Mouse (Mus musculus) lung, adult 2 months (tissue): Measurements from ENCODE around the gene Znrf2.

Experiments used
- CTCF ChIP-seq: fragments of 200-500 bp; IDR thresholded peaks from 2 replicates; pipeline ENCODE4 v1.5.1; 2011; ENCODE audit warnings: mild to moderate bottlenecking, low read length, control low read depth; ENCODE audit not compliant: insufficient read depth
- POLR2A ChIP-seq: fragments of 200-500 bp; IDR thresholded peaks from 2 replicates; pipeline ENCODE4 v1.6.1; 2011; ENCODE audit warnings: low read depth, mild to moderate bottlenecking, control low read depth, low read length, borderline replicate concordance; ENCODE audit errors: extremely low read depth

DNA sequence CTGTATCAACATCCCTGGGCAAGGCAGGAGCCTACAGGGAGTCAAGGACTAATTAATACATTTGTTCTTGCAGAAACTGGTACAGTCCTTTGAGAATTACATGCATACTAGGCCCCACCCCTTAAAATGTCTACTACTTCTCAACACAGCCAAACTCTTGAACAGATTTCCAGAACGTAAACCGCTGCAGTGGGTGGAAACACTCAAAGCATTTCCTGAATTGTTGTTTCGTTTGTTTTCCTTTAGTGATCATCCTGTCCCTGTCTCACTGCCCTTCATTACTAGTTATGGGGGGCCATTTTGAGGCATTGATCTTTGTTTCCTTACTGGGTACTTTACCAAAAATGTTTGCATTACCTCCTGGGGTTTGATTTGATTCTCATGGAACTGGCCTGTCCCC is 31.8 kb downstream of the Znrf2 start:
- TF ChIP-seq POLR2A, result no peak
- TF ChIP-seq CTCF, result no peak
